Mouse (Mus musculus) lung, postnatal 0 days (tissue): ENCODE data around the gene Srpk2.

Experiments used
- CTCF ChIP-seq: IDR thresholded peaks from 2 replicates; pipeline ENCODE4 v1.5.1; 2016; ENCODE audit warnings: antibody characterized with exemption, mild to moderate bottlenecking
- EP300 ChIP-seq: IDR thresholded peaks from 2 replicates; pipeline ENCODE4 v1.6.1; 2016; ENCODE audit warnings: antibody characterized with exemption, mild to moderate bottlenecking, control low read depth

- TF ChIP-seq CTCF (no peak), EP300 (no peak)
These were observed 186.5 kb downstream of the Srpk2 start for GRCm38 (mm10) chr5:23497920-23498319.
